Mouse (Mus musculus) 416B (cell line): ENCODE measurements at regions not wholly inside any gene's neighbourhood (a gene's known extent, or its start where the extent isn't known, plus 50 kb on each side); places are given as distances from the start of the nearest gene placed in this dataset.

Experiments
- DNase-seq: peaks from one replicate; pipeline ENCODE4 v3.0.0; 2011; ENCODE audit warnings: low read depth

- no peak for DNase-seq
These were observed 229.5 kb upstream of the Lcorl start for GRCm38 (mm10) chr5:46086885-46087284.

GRCm38 (mm10) chr5:46083293-46083692 lies 225.9 kb upstream of the Lcorl start:
- no peak for DNase-seq

GRCm38 (mm10) chr5:46073744-46074143 lies 216.3 kb upstream of the Lcorl start:
- DNase-seq: peak; percentile 17

GRCm38 (mm10) chr5:46073136-46073535 lies 215.7 kb upstream of the Lcorl start:
- peak; percentile 24 for DNase-seq

GRCm38 (mm10) chr5:46059910-46060309 lies 202.5 kb upstream of the Lcorl start:
- DNase-seq: peak; percentile 58

GRCm38 (mm10) chr5:46054850-46055249 lies 197.4 kb upstream of the Lcorl start:
- no peak for DNase-seq

- no peak for DNase-seq
These were observed 185.4 kb upstream of the Lcorl start for GRCm38 (mm10) chr5:46042684-46043348.

GRCm38 (mm10) chr5:46033008-46033676 lies 175.7 kb upstream of the Lcorl start:
- DNase-seq: no peak

GRCm38 (mm10) chr5:46032206-46032605 lies 174.8 kb upstream of the Lcorl start:
- peak; percentile 65 for DNase-seq

- no peak for DNase-seq
These were observed 166.7 kb upstream of the Lcorl start for GRCm38 (mm10) chr5:46024138-46024537.

GRCm38 (mm10) chr5:46023456-46023855 lies 166.0 kb upstream of the Lcorl start:
- DNase-seq: no peak

- no peak for DNase-seq
These were observed 164.6 kb upstream of the Lcorl start for GRCm38 (mm10) chr5:46022047-46022422.

GRCm38 (mm10) chr5:46021398-46022046 lies 164.1 kb upstream of the Lcorl start:
- no peak for DNase-seq

- no peak for DNase-seq
These were observed 162.8 kb upstream of the Lcorl start for GRCm38 (mm10) chr5:46020175-46020574.

- peak; percentile 51 for DNase-seq
These were observed 150.0 kb upstream of the Lcorl start for GRCm38 (mm10) chr5:46007446-46007845.

- DNase-seq: no peak
These were observed 149.3 kb upstream of the Lcorl start for GRCm38 (mm10) chr5:46006691-46007090.

GRCm38 (mm10) chr5:46006228-46006627 lies 148.8 kb upstream of the Lcorl start:
- DNase-seq: no peak

- no peak for DNase-seq
These were observed 148.2 kb upstream of the Lcorl start for GRCm38 (mm10) chr5:46005631-46006030.

- DNase-seq: no peak
These were observed 144.6 kb upstream of the Lcorl start for GRCm38 (mm10) chr5:46002011-46002410.

- DNase-seq: no peak
These were observed 100.4 kb upstream of the Lcorl start for GRCm38 (mm10) chr5:45957766-45958165.

- DNase-seq: no peak
These were observed 86.6 kb upstream of the Lcorl start for GRCm38 (mm10) chr5:45943970-45944369.

- no peak for DNase-seq
These were observed 75.6 kb upstream of the Lcorl start for GRCm38 (mm10) chr5:45932970-45933369.

GRCm38 (mm10) chr5:45931252-45931651 lies 73.8 kb upstream of the Lcorl start:
- no peak for DNase-seq
